Comparison of ENCODE assay signal across 14 mouse cellular contexts in genomic region chr5:135822316-135822944, GRCm38 (mm10). TPM values are rescaled to one million over a fixed set of nuclear protein-coding genes. Genes with fewer than 3 reads are reported as not detected.
DNase-seq lines count a peak whose midpoint lies in the region; ATAC-seq and TF ChIP-seq lines count a peak whose summit lies in the region.
"Had no signal": no experiment of that assay in that cellular context is flagged by ENCODE, and none has a peak within 500 bp of the region (broad histone marks: within the 10 kb centered on the region; RNA-seq: fewer than 3 reads in every experiment).

No protein-coding gene starts in this region.

- no peaks in the 10 kb centered on the region for H3K9me3 ChIP-seq in hindbrain, embryonic 11.5 days (ENCODE audit: control insufficient read depth, low read length)
- no peaks in the 10 kb centered on the region for H3K9me3 ChIP-seq in midbrain, embryonic 14.5 days (ENCODE audit: control insufficient read depth, low read length)
- no peaks in the 10 kb centered on the region for H3K9me3 ChIP-seq in liver, postnatal 0 days (ENCODE audit: low read length)
- no peaks in the 10 kb centered on the region for H3K9me3 ChIP-seq in intestine, embryonic 16.5 days (ENCODE audit: control insufficient read depth, low read length)

- H3K4me1 ChIP-seq in hindbrain, embryonic 11.5 days (replicated peaks; ENCODE audit: control insufficient read depth, insufficient read depth, low read length) = no peaks in the 10 kb centered on the region; the same call in 1 of the 2 replicates
- H3K4me1 ChIP-seq in midbrain, embryonic 14.5 days (ENCODE audit: control insufficient read depth, insufficient read depth, low read length) = peaks cover 51% of the 10 kb centered on the region
- no peaks in the 10 kb centered on the region for H3K4me1 ChIP-seq in liver, postnatal 0 days (ENCODE audit: insufficient read depth)
- no peaks in the 10 kb centered on the region for H3K4me1 ChIP-seq in intestine, embryonic 16.5 days (ENCODE audit: control insufficient read depth, insufficient read depth, low read length)

- no peak overlapping the region for H3K4me3 ChIP-seq in hindbrain, embryonic 11.5 days (ENCODE audit: low read depth, low read length)
- H3K4me3 ChIP-seq in midbrain, embryonic 14.5 days (replicated peaks; ENCODE audit: low read depth, low read length) = no peak overlapping the region
- no peak overlapping the region for H3K4me3 ChIP-seq in liver, postnatal 0 days (ENCODE audit: low read depth, low read length)
- H3K4me3 ChIP-seq in intestine, embryonic 16.5 days (ENCODE audit: low read length) = no peak overlapping the region

- ATAC-seq in hindbrain, embryonic 11.5 days (ENCODE audit: low FRiP score) = peak; percentile 74
- peak; percentile 80 for ATAC-seq in midbrain, embryonic 14.5 days (ENCODE audit: low FRiP score, low TSS enrichment)
- no peak for ATAC-seq in liver, postnatal 0 days
- ATAC-seq in intestine, embryonic 16.5 days = no peak
- ATAC-seq: CD4-positive, CD25-positive, alpha-beta regulatory T cell, adult 4 months had no signal

- H3K4me2 ChIP-seq in hindbrain, embryonic 11.5 days (replicated peaks; ENCODE audit: low read depth, low read length) = 0 out of 2 replicates have a peak overlapping the region, but pooled peaks have one; percentile 14
- H3K4me2 ChIP-seq in midbrain, embryonic 14.5 days (ENCODE audit: low read length) = peak overlapping the region; percentile 30
- H3K4me2 ChIP-seq in liver, postnatal 0 days (ENCODE audit: low read depth, low read length) = no peak overlapping the region
- no peak overlapping the region for H3K4me2 ChIP-seq in intestine, embryonic 16.5 days (ENCODE audit: low read depth, low read length)
- H3K4me2 ChIP-seq: lung, embryonic 14.5 days had no signal

- H3K9ac ChIP-seq in hindbrain, embryonic 11.5 days (ENCODE audit: low read depth, low read length) = no peak overlapping the region
- no peak overlapping the region for H3K9ac ChIP-seq in midbrain, embryonic 14.5 days (replicated peaks; ENCODE audit: low read length)
- H3K9ac ChIP-seq in liver, postnatal 0 days (replicated peaks) = no peak overlapping the region
- H3K9ac ChIP-seq in intestine, embryonic 16.5 days (ENCODE audit: low read depth, low read length) = no peak overlapping the region
- H3K9ac ChIP-seq: lung, embryonic 14.5 days had no signal

- no peaks in the 10 kb centered on the region for H3K36me3 ChIP-seq in hindbrain, embryonic 11.5 days (ENCODE audit: control insufficient read depth, insufficient read depth, low read length)
- peaks cover 7% of the 10 kb centered on the region; the same call in 1 of the 2 replicates for H3K36me3 ChIP-seq in midbrain, embryonic 14.5 days (ENCODE audit: control insufficient read depth, insufficient read depth, low read length)
- H3K36me3 ChIP-seq in liver, postnatal 0 days (replicated peaks; ENCODE audit: insufficient read depth, low read length) = no peaks in the 10 kb centered on the region
- no peaks in the 10 kb centered on the region for H3K36me3 ChIP-seq in intestine, embryonic 16.5 days (ENCODE audit: control insufficient read depth, insufficient read depth, low read length)

- no peak for TF ChIP-seq EP300 in liver, postnatal 0 days (IDR thresholded peaks at IDR 0.05; ENCODE audit: low read depth)

- 13% methylated on average over 7 of the region's 7 CpGs for WGBS in hindbrain, embryonic 11.5 days
- WGBS in midbrain, embryonic 14.5 days = 8% methylated on average over 7 of the region's 7 CpGs
- 24% methylated on average over 7 of the region's 7 CpGs for WGBS in liver, postnatal 0 days (ENCODE audit: insufficient replicate concordance)
- WGBS in intestine, embryonic 16.5 days = 21% methylated on average over 7 of the region's 7 CpGs

- peak overlapping the region; percentile 87 for H3K27ac ChIP-seq in hindbrain, embryonic 11.5 days (ENCODE audit: low read depth, low read length)
- H3K27ac ChIP-seq in midbrain, embryonic 14.5 days (replicated peaks; ENCODE audit: low read depth, low read length) = peak overlapping the region; percentile 88
- H3K27ac ChIP-seq in liver, postnatal 0 days (ENCODE audit: low read depth) = no peak overlapping the region
- H3K27ac ChIP-seq in intestine, embryonic 16.5 days (ENCODE audit: low read length) = no peak overlapping the region
- H3K27ac ChIP-seq: kidney, postnatal 0 days; stomach, postnatal 0 days had no signal

- DNase-seq in right cerebral cortex, postnatal 10 days (ENCODE audit: low spot score in 2 of 2) = peak; percentile 62 to 66
- no peak for DNase-seq in right cerebral cortex, postnatal 4 days
- DNase-seq in hindbrain, embryonic 11.5 days (ENCODE audit: low spot score) = peak; percentile 62
- peak; percentile 88 for DNase-seq in midbrain, embryonic 14.5 days
- no peak for DNase-seq in liver, postnatal 0 days
- no peak for DNase-seq in cerebellum, postnatal 25 days
- DNase-seq in thymus, postnatal 10 days (ENCODE audit: low spot score in 2 of 2) = no peak
- DNase-seq: heart, postnatal 10 days; lung, embryonic 14.5 days; right cerebral cortex, postnatal 25 days had no signal

- H3K27me3 ChIP-seq in hindbrain, embryonic 11.5 days (ENCODE audit: control insufficient read depth, insufficient read depth, low read length) = no peaks in the 10 kb centered on the region
- H3K27me3 ChIP-seq in midbrain, embryonic 14.5 days (ENCODE audit: control insufficient read depth, insufficient read depth, low read length) = no peaks in the 10 kb centered on the region
- H3K27me3 ChIP-seq in liver, postnatal 0 days (ENCODE audit: insufficient read depth, low read length) = peaks cover 7% of the 10 kb centered on the region; the same call in 1 of the 2 replicates
- no peaks in the 10 kb centered on the region; the same call in none of the 2 replicates for H3K27me3 ChIP-seq in intestine, embryonic 16.5 days (replicated peaks; ENCODE audit: control insufficient read depth, insufficient read depth, low read length)

- TF ChIP-seq CTCF in liver, postnatal 0 days (IDR thresholded peaks at IDR 0.05; ENCODE audit: low read depth) = no peak

RNA-seq across cellular contexts. Expression of gene Srrm3, which starts 15.7 kb away (rescaled TPM):
- 33.2 and 39.8 TPM in 2 replicates for polyA plus RNA-seq in hindbrain, embryonic 11.5 days (2014; fragmentation: Nextera tagmentation; extraction: Ambion mirVana)
- polyA plus RNA-seq in midbrain, embryonic 14.5 days (2014; fragmentation: Nextera tagmentation; extraction: Ambion mirVana) = 59.8 and 66.2 TPM in 2 replicates
- not detected in 2 replicates for polyA plus RNA-seq in liver, postnatal 0 days (2015; fragmentation: Nextera tagmentation; extraction: Ambion mirVana)
- 2.6 and 3.1 TPM in 2 replicates for polyA plus RNA-seq in intestine, embryonic 16.5 days (2015; fragmentation: Nextera tagmentation; extraction: Ambion mirVana)
- polyA plus RNA-seq: CD4-positive, CD25-positive, alpha-beta regulatory T cell, adult 4 months had no signal

RNA-seq across cellular contexts. Expression of gene Mdh2, which starts 44.1 kb away (rescaled TPM):
- 620 and 621 TPM in 2 replicates for polyA plus RNA-seq in hindbrain, embryonic 11.5 days (2014; fragmentation: Nextera tagmentation; extraction: Ambion mirVana)
- 573 and 587 TPM in 2 replicates for polyA plus RNA-seq in midbrain, embryonic 14.5 days (2014; fragmentation: Nextera tagmentation; extraction: Ambion mirVana)
- polyA plus RNA-seq in liver, postnatal 0 days (2015; fragmentation: Nextera tagmentation; extraction: Ambion mirVana) = 296 and 319 TPM in 2 replicates
- 873 and 892 TPM in 2 replicates for polyA plus RNA-seq in intestine, embryonic 16.5 days (2015; fragmentation: Nextera tagmentation; extraction: Ambion mirVana)

RNA-seq across cellular contexts. Expression of gene Styxl1, which starts 44.2 kb away (rescaled TPM):
- 0.36 and 0.54 TPM in 2 replicates for polyA plus RNA-seq in hindbrain, embryonic 11.5 days (2014; fragmentation: Nextera tagmentation; extraction: Ambion mirVana)
- 0.23 and 0.63 TPM in 2 replicates for polyA plus RNA-seq in midbrain, embryonic 14.5 days (2014; fragmentation: Nextera tagmentation; extraction: Ambion mirVana)
- polyA plus RNA-seq in liver, postnatal 0 days (2015; fragmentation: Nextera tagmentation; extraction: Ambion mirVana) = 0.46 and 0.49 TPM in 2 replicates
- polyA plus RNA-seq in intestine, embryonic 16.5 days (2015; fragmentation: Nextera tagmentation; extraction: Ambion mirVana) = 0.21 and 0.35 TPM in 2 replicates
- polyA plus RNA-seq: lung, embryonic 14.5 days had no signal

Comparison
In these comparisons a context has a peak if more than half of its experiments do, and no peak if none do; other contexts are left out.
1. DNase-seq: peak in right cerebral cortex, postnatal 10 days (2 of 2), hindbrain, embryonic 11.5 days (single experiment) and midbrain, embryonic 14.5 days (single experiment); none in right cerebral cortex, postnatal 4 days (single experiment), liver, postnatal 0 days (single experiment), cerebellum, postnatal 25 days (0 of 2) and thymus, postnatal 10 days (0 of 2).
2. ATAC-seq: peak in hindbrain, embryonic 11.5 days (single experiment) and midbrain, embryonic 14.5 days (single experiment); none in liver, postnatal 0 days (single experiment) and intestine, embryonic 16.5 days (single experiment).
3. H3K27ac ChIP-seq: peak in hindbrain, embryonic 11.5 days (single experiment) and midbrain, embryonic 14.5 days (single experiment); none in liver, postnatal 0 days (single experiment) and intestine, embryonic 16.5 days (single experiment).
4. H3K4me2 ChIP-seq: peak in hindbrain, embryonic 11.5 days (single experiment) and midbrain, embryonic 14.5 days (single experiment); none in liver, postnatal 0 days (single experiment) and intestine, embryonic 16.5 days (single experiment).